Mouse (Mus musculus): ENCODE data around the gene Gucy1b2. TPM values are rescaled to one million over a fixed set of nuclear protein-coding genes. Genes with fewer than 3 reads are reported as not detected.

The Gucy1b2 gene
- polyA plus RNA-seq, 1 experiment from 2014 or later: not detected

DNA sequence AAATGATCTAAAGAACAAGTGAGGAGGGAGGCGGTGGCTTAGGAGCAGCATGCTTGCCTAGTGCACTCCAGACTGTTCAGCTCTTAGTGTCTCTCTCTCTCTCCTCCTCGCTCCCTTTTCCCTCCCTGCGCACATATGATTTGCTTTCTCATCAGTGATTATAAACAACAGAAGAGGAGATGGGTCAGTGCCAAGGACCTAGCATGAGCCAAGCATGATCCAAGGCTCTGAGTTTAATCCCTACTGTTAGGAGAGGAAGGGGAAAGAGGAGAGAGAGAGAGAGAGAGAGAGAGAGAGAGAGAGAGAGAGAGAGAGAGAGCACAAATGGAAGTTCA, 8.9 kb downstream of the Gucy1b2 start:
- Histone ChIP-seq H3K27me3 (ENCODE audit: insufficient read depth, low read length) (no peaks in the 10 kb centered on the region), H3K27ac (ENCODE audit: low read length) (no peak overlapping the region), H3K4me2 (replicated peaks; ENCODE audit: low read depth, low read length) (no peak overlapping the region), H3K9ac (replicated peaks; ENCODE audit: low read length) (no peak overlapping the region), H3K36me3 (ENCODE audit: insufficient read depth, low read length) (no peaks in the 10 kb centered on the region), H3K4me1 (ENCODE audit: insufficient read depth, low read length) (no peaks in the 10 kb centered on the region), H3K9me3 (ENCODE audit: low read length) (no peaks in the 10 kb centered on the region), H3K4me3 (ENCODE audit: low read length) (no peak overlapping the region)
- no peak for ATAC-seq (ENCODE audit: low FRiP score, low TSS enrichment)
- 77% methylated on average over 3 of the region's 3 CpGs for WGBS

DNA sequence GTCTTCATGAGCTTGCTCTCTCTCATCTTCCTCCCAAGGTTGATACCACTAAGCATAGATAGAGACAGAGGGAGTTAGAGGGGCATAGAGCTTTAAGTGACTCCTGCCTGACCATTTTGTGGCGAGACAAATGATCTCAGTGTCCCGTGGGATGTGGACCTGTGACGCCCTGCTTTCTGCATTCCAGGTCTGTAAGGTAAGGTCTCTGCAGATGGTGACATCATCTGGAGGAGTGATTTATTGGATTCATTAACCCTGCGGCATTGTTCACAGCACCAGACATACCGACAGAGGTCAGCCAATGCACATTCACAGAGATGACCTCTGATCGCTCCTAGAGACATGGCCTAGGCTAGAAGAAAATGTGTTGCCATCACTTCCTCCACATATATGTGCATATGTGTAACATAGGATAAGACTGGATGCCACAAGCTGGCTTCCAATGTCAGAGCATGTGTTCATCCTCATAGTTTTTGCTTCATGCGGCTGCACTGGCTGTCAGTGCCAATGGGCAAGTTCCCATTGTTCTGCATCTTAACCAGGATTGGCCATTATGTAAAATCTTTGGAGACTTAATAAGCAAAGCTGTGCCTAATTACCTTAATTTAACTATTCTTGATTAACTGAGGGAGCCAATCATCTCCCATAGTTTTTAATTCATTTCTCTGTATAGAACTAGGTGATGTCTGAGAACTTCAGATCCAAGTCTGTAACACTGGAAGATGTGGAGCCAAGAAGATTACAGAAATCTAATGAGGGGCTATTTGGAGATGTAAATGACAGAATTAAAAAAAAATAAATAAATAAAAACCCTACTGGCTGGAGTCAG, 9.5 kb downstream of the Gucy1b2 start:
- Histone ChIP-seq H3K4me1 (ENCODE audit: insufficient read depth, low read length) (no peaks in the 10 kb centered on the region), H3K4me3 (ENCODE audit: low read length) (no peak overlapping the region), H3K9me3 (ENCODE audit: low read length) (no peaks in the 10 kb centered on the region), H3K9ac (replicated peaks; ENCODE audit: low read length) (no peak overlapping the region), H3K27ac (ENCODE audit: low read length) (no peak overlapping the region), H3K36me3 (ENCODE audit: insufficient read depth, low read length) (no peaks in the 10 kb centered on the region), H3K27me3 (ENCODE audit: insufficient read depth, low read length) (no peaks in the 10 kb centered on the region), H3K4me2 (replicated peaks; ENCODE audit: low read depth, low read length) (no peak overlapping the region)
- no peak for ATAC-seq (ENCODE audit: low FRiP score, low TSS enrichment)
- 42% methylated on average over 7 of the region's 7 CpGs for WGBS

DNA sequence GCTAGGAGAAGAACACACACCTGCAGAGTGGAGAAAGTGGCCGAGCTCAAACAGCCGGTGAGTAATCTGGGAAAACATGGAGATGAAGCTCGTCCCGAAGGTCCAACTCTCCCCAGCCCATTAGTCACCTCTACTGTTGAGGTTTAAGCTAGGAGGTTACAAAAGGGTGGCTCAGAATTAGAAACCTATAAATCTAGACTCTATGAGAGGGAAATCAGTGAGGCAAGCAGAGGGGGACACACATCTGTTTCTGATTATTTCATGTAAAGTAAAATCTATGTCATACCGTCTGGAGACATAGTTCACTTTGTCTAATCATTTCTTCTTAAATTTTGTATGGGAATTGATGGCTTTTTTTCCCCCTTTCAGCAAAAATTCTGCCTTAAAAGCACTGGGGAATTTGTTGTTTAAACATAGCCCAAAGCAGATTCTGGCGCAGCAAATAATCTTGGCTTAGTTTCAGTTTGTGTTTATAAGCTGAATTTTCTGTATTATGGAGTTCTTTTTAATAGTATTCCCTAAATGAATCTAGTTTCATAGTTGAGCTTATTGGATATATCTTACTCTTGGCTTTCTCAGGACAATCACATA, 12.2 kb downstream of the Gucy1b2 start:
- no peaks in the 10 kb centered on the region for H3K36me3 ChIP-seq (ENCODE audit: insufficient read depth, low read length)

DNA sequence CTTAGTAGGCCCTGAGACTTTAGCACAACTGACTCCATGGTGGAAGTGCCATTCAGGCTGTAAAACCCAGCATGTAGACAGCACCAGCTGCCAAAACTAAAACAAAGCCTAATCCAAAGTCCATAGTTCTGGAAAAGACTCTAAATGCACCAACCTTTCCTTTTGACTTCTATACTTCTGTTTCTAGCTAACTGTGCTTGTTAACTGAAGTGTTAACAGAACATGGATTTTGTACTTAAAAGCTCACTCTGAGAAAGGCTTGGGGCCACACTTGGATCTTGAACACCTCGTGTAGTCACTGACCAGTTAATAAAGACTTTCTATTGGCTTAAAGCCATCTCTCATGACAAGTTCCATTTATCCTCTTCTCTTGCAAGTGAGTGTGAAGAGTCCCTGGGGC, 13.1 kb downstream of the Gucy1b2 start:
- no peaks in the 10 kb centered on the region for H3K9me3 ChIP-seq (ENCODE audit: low read length)
- no peaks in the 10 kb centered on the region for H3K4me1 ChIP-seq (ENCODE audit: insufficient read depth, low read length)
- no peaks in the 10 kb centered on the region for H3K36me3 ChIP-seq (ENCODE audit: insufficient read depth, low read length)
- H3K9ac ChIP-seq (replicated peaks; ENCODE audit: low read length): no peak overlapping the region
- ATAC-seq (ENCODE audit: low FRiP score, low TSS enrichment): no peak
- H3K4me2 ChIP-seq (replicated peaks; ENCODE audit: low read depth, low read length): no peak overlapping the region
- H3K27ac ChIP-seq (ENCODE audit: low read length): no peak overlapping the region
- no peak overlapping the region for H3K4me3 ChIP-seq (ENCODE audit: low read length)
- H3K27me3 ChIP-seq (ENCODE audit: insufficient read depth, low read length): no peaks in the 10 kb centered on the region
- 71% methylated on average over 1 of the region's 1 CpGs for WGBS

More for the DNA sequence above, 12.2 kb downstream of the Gucy1b2 start:
- Histone ChIP-seq H3K27me3 (ENCODE audit: insufficient read depth, low read length) (no peaks in the 10 kb centered on the region), H3K9me3 (ENCODE audit: low read length) (no peaks in the 10 kb centered on the region), H3K4me3 (ENCODE audit: low read length) (no peak overlapping the region), H3K4me1 (ENCODE audit: insufficient read depth, low read length) (no peaks in the 10 kb centered on the region), H3K4me2 (replicated peaks; ENCODE audit: low read depth, low read length) (no peak overlapping the region), H3K9ac (replicated peaks; ENCODE audit: low read length) (no peak overlapping the region), H3K27ac (ENCODE audit: low read length) (no peak overlapping the region)
- WGBS: 52% methylated on average over 6 of the region's 6 CpGs
- ATAC-seq (ENCODE audit: low FRiP score, low TSS enrichment): no peak

DNA sequence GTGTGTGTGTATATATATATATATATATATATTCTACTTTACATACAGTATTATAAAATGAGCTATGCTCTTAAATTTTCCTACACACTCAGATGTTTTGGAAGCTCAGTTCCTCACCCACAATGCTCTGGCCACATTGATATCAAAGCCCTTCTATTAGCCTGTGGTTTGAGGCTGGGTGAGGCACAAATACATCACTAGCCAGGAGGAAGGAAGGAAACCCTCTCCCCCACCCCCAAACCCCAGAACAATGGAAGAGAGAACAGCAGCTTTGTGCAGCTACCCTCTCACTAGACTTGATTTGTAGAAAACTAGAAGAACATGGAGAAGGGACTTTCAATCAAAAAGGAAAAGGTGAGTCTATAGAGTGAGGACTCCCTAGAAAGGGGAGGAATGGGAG, 16.1 kb downstream of the Gucy1b2 start:
- H3K9ac ChIP-seq (replicated peaks; ENCODE audit: low read length): no peak overlapping the region
- H3K4me3 ChIP-seq (ENCODE audit: low read length): no peak overlapping the region
- H3K4me1 ChIP-seq (ENCODE audit: insufficient read depth, low read length): no peaks in the 10 kb centered on the region
- ATAC-seq (ENCODE audit: low FRiP score, low TSS enrichment): no peak
- H3K27me3 ChIP-seq (ENCODE audit: insufficient read depth, low read length): no peaks in the 10 kb centered on the region
- H3K36me3 ChIP-seq (ENCODE audit: insufficient read depth, low read length): no peaks in the 10 kb centered on the region
- H3K4me2 ChIP-seq (replicated peaks; ENCODE audit: low read depth, low read length): no peak overlapping the region
- H3K27ac ChIP-seq (ENCODE audit: low read length): no peak overlapping the region
- H3K9me3 ChIP-seq (ENCODE audit: low read length): no peaks in the 10 kb centered on the region

DNA sequence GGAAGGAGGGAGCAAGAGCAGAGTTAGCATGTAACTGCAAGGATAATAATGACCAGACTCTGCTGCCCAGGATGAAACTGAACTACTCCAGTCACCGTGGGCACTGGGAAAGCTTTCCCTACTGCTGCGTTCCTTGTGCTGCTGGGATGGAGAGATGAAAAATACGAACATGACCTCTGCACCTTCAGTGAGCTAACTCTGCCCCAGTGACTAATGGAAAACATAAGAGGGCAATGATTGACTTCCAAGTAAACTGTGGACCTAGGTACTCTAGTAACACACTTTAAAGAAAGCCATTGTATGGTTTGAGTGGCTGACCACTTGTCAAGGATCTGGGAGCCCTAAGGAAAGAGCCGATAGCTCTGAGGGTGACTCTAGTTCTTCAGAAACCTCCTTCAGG, 17.9 kb downstream of the Gucy1b2 start:
- no peaks in the 10 kb centered on the region for H3K4me1 ChIP-seq (ENCODE audit: insufficient read depth, low read length)
- no peaks in the 10 kb centered on the region for H3K27me3 ChIP-seq (ENCODE audit: insufficient read depth, low read length)
- no peaks in the 10 kb centered on the region for H3K9me3 ChIP-seq (ENCODE audit: low read length)
- H3K9ac ChIP-seq (replicated peaks; ENCODE audit: low read length): no peak overlapping the region
- H3K36me3 ChIP-seq (ENCODE audit: insufficient read depth, low read length): no peaks in the 10 kb centered on the region
- no peak for ATAC-seq (ENCODE audit: low FRiP score, low TSS enrichment)
- no peak overlapping the region for H3K27ac ChIP-seq (ENCODE audit: low read length)
- no peak overlapping the region for H3K4me2 ChIP-seq (replicated peaks; ENCODE audit: low read depth, low read length)
- no peak overlapping the region for H3K4me3 ChIP-seq (ENCODE audit: low read length)
- 76% methylated on average over 4 of the region's 4 CpGs for WGBS

DNA sequence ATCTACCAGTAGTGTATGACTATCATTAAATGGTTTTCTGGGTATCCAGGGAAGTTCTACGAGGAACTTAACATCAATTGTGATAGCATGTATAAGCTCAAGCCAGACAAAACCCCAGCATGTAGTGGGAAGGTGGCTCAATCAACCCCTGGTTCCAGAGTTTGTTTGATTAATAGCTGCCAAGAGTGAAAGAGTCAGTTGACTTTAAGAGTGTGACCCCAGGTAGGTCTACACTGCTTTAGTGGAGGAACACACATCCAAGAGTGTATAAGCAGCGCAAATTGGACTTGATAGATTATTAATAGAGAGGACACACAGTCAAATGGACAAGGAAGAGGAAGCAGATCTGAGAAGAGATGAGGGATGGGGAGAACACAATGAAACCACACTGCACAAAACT, 18.3 kb downstream of the Gucy1b2 start:
- ATAC-seq (ENCODE audit: low FRiP score, low TSS enrichment): no peak
- no peaks in the 10 kb centered on the region for H3K9me3 ChIP-seq (ENCODE audit: low read length)
- H3K27me3 ChIP-seq (ENCODE audit: insufficient read depth, low read length): no peaks in the 10 kb centered on the region
- H3K27ac ChIP-seq (ENCODE audit: low read length): no peak overlapping the region
- 93% methylated on average over 2 of the region's 2 CpGs for WGBS
- H3K36me3 ChIP-seq (ENCODE audit: insufficient read depth, low read length): no peaks in the 10 kb centered on the region
- H3K4me2 ChIP-seq (replicated peaks; ENCODE audit: low read depth, low read length): no peak overlapping the region
- no peaks in the 10 kb centered on the region for H3K4me1 ChIP-seq (ENCODE audit: insufficient read depth, low read length)
- H3K9ac ChIP-seq (replicated peaks; ENCODE audit: low read length): no peak overlapping the region
- no peak overlapping the region for H3K4me3 ChIP-seq (ENCODE audit: low read length)

DNA sequence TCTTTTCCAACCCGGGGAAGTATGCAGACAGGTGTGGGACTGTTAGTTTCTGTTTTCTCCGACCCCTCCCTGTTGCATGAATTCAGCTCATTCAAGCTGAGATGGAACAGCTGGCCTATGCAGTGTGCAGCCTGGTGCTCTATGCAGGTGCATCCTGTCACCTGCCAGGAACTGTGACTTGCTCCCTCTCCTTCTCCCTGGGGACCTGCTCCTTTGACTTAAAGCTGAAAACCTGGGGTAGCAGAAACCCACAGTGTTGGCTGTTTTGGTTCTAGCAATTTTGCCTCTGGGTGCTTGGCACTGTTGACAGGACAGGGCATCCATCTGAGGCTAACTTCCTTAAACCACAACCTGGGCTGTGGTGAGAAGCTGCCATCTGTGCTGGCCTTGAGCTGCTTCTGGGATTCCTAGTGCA, 30.8 kb downstream of the Gucy1b2 start:
- Histone ChIP-seq H3K9me3 (ENCODE audit: low read length) (no peaks in the 10 kb centered on the region), H3K27ac (ENCODE audit: low read length) (no peak overlapping the region), H3K27me3 (ENCODE audit: insufficient read depth, low read length) (no peaks in the 10 kb centered on the region), H3K4me2 (replicated peaks; ENCODE audit: low read depth, low read length) (no peak overlapping the region), H3K36me3 (ENCODE audit: insufficient read depth, low read length) (no peaks in the 10 kb centered on the region), H3K4me1 (ENCODE audit: insufficient read depth, low read length) (no peaks in the 10 kb centered on the region), H3K4me3 (ENCODE audit: low read length) (no peak overlapping the region), H3K9ac (replicated peaks; ENCODE audit: low read length) (no peak overlapping the region)
- no peak for ATAC-seq (ENCODE audit: low FRiP score, low TSS enrichment)
- WGBS: 29% methylated on average over 2 of the region's 2 CpGs

DNA sequence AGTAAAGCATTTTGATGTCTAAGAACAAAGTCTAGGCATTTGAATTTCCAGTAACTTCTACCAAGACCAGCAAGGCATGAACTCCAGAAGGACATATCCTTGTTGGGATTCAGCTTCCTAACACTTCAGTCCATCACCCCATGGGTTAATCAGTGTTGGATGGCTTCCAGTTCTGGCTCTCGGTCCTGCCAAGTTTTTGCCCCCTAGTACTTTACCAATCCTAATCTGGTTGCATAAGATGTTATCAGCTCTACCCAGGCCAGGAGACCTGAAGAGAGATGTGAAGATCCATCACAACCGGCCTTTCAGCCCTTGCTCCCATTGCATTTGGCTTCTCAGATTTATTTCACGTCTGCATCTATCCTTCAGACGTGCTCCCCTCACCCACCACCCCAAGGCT, 33.8 kb downstream of the Gucy1b2 start:
- WGBS: 65% methylated on average over 4 of the region's 4 CpGs

DNA sequence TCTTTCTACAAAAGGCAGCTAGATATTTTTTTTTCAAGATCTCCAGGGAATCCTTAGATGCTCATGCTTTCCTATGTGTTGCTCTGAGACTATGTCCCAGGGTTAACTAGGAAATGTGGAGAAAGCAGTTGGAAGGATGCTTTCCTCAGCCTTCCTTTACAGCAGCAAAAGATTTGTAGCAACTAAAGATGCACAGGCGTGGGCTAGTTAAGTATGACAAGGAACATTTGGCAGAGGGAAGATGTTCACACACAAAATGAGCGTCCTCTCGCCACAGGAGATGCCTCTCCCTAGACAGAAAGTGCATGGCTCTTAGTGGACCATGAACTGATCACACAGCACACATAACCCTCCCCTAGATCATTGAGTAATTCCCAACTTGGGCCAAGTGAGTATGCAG, 38.6 kb downstream of the Gucy1b2 start:
- no peak overlapping the region for H3K4me3 ChIP-seq (ENCODE audit: low read length)
- ATAC-seq (ENCODE audit: low FRiP score, low TSS enrichment): no peak
- H3K9me3 ChIP-seq (ENCODE audit: low read length): no peaks in the 10 kb centered on the region
- H3K27ac ChIP-seq (ENCODE audit: low read length): no peak overlapping the region
- H3K4me2 ChIP-seq (replicated peaks; ENCODE audit: low read depth, low read length): no peak overlapping the region
- 79% methylated on average over 3 of the region's 3 CpGs for WGBS
- H3K27me3 ChIP-seq (ENCODE audit: insufficient read depth, low read length): no peaks in the 10 kb centered on the region
- H3K9ac ChIP-seq (replicated peaks; ENCODE audit: low read length): no peak overlapping the region
- no peaks in the 10 kb centered on the region for H3K36me3 ChIP-seq (ENCODE audit: insufficient read depth, low read length)
- 0 out of 2 replicates have a peak, but pooled peaks cover 5% of the 10 kb centered on the region for H3K4me1 ChIP-seq (ENCODE audit: insufficient read depth, low read length)

More for the DNA sequence above, 33.8 kb downstream of the Gucy1b2 start:
- ATAC-seq (ENCODE audit: low FRiP score, low TSS enrichment): no peak
- H3K36me3 ChIP-seq (ENCODE audit: insufficient read depth, low read length): no peaks in the 10 kb centered on the region
- no peak overlapping the region for H3K9ac ChIP-seq (replicated peaks; ENCODE audit: low read length)
- no peak overlapping the region for H3K27ac ChIP-seq (ENCODE audit: low read length)
- no peak overlapping the region for H3K4me3 ChIP-seq (ENCODE audit: low read length)
- no peaks in the 10 kb centered on the region for H3K4me1 ChIP-seq (ENCODE audit: insufficient read depth, low read length)
- no peak overlapping the region for H3K4me2 ChIP-seq (replicated peaks; ENCODE audit: low read depth, low read length)
- no peaks in the 10 kb centered on the region for H3K27me3 ChIP-seq (ENCODE audit: insufficient read depth, low read length)
- H3K9me3 ChIP-seq (ENCODE audit: low read length): no peaks in the 10 kb centered on the region
